Mouse (Mus musculus): ENCODE data around the gene Pcgf6.

- no peak for TF ChIP-seq CTCF (IDR thresholded peaks at IDR 0.05; ENCODE audit: insufficient read depth, low read depth, low read length)
- TF ChIP-seq POLR2A (IDR thresholded peaks at IDR 0.05; ENCODE audit: insufficient read depth, low read depth, low read length) = no peak
These were observed 54.6 kb downstream of the Pcgf6 start for GRCm38 (mm10) chr19:46996095-46996494.
